Mouse (Mus musculus): ENCODE measurements at regions not wholly inside any gene's neighbourhood (a gene's known extent, or its start where the extent isn't known, plus 50 kb on each side); places are given as distances from the start of the nearest gene placed in this dataset.
"Not testable (repeated sequence)": the region's sequence is repeated elsewhere in the genome, so short reads cannot be mapped to it uniquely, and the experiment has no call there.

DNA sequence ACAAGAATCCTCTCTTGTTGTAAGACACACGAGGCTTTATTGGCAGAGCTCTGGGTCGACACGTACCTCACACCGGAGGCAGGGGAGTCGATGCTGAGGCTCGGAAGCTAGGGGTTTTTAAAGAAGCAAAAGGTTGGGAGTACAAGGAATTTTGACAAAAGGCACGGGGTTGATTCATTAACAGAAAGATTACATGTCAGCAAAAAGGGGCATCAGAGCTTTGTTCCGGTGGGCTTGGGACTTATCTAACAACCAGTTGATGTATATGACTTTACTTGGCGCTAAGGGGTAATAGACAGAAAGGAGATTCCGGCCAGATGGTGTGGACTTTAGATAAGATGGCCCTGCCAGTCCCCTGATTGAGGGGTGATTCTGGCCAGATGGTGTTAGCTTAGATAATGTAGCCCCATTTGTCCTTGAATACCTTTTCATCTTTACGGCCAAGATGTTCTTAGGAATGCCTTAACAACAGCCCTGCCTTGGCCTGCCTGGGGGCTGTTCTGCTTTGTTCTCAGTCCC is 218.3 kb downstream of the Gm31371 start:
- not testable (repeated sequence) for TF ChIP-seq EP300 (IDR thresholded peaks at IDR 0.05; ENCODE audit: insufficient read depth, low read depth, low read length); CTCF (IDR thresholded peaks at IDR 0.05); POLR2A (IDR thresholded peaks at IDR 0.05; ENCODE audit: insufficient read depth, low read depth, low read length)

Data from heart, adult 2 months (tissue).